Mouse (Mus musculus) spleen, adult 2 months (tissue): ENCODE results near the gene Fkrp.

Experiments
- CTCF ChIP-seq: fragments of 200-500 bp; IDR thresholded peaks from 2 replicates; pipeline ENCODE4 v1.5.1; 2011; ENCODE audit warnings: mild to moderate bottlenecking, inconsistent platforms; ENCODE audit not compliant: insufficient read depth, insufficient read length, insufficient replicate concordance; ENCODE audit errors: extremely low read depth
- POLR2A ChIP-seq: fragments of 200-500 bp; IDR thresholded peaks from 2 replicates; pipeline ENCODE4 v1.6.1; 2011; ENCODE audit warnings: low read depth, low read length, inconsistent platforms

DNA sequence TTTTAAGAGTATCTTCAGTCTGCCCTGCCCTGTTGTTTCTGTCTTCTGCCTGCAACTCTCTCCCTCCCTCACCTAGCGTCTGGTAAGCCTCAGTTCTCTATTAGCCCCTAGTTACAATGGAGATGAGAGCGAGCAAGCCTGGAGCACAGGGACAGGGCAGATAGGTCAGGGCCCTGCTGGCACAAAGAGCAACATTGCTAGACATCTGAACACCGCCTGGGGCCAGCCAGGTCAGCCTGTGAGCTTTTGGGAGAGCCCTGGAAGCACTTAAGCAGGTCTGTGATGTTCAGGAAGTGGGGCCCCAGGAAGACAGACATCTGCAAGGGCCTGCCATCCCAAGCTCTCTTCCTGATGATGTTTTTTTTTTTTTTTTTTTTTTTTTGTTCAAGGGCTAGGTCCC lies 4.6 kb upstream of the Fkrp start:
- TF ChIP-seq POLR2A, result no peak
- TF ChIP-seq CTCF, result no peak
